Mouse (Mus musculus) midbrain, embryonic 13.5 days (tissue): Measurements from ENCODE around the gene Erf. TPM values are rescaled to one million over a fixed set of nuclear protein-coding genes. Genes with fewer than 3 reads are reported as not detected.

Experiments
- ATAC-seq: fragments of 200-750 bp; cut with Nextera tagmentation; 2 replicates; pipeline ENCODE4 v1.8.0; 2017; ENCODE audit warnings: mild to moderate bottlenecking, moderate TSS enrichment, moderate library complexity
- H3K27ac ChIP-seq: fragments of 300-500 bp; sonication (generic); 2 replicates; pipeline ENCODE4 v1.5.1; 2015; ENCODE audit warnings: inconsistent platforms, mild to moderate bottlenecking, moderate library complexity
- H3K27me3 ChIP-seq: fragments of 300-500 bp; sonication (generic); 2 replicates; pipeline ENCODE4 v1.6.1; 2015; ENCODE audit warnings: mild to moderate bottlenecking, inconsistent platforms
- H3K36me3 ChIP-seq: fragments of 300-500 bp; sonication (generic); 2 replicates; pipeline ENCODE4 v1.6.1; 2015; ENCODE audit warnings: mild to moderate bottlenecking, inconsistent platforms
- H3K4me1 ChIP-seq: fragments of 300-500 bp; sonication (generic); replicated peaks from 2 replicates; pipeline ENCODE4 v1.6.1; 2015; ENCODE audit warnings: inconsistent platforms
- H3K4me2 ChIP-seq: fragments of 300-500 bp; sonication (generic); replicated peaks from 2 replicates; pipeline ENCODE4 v1.6.1; 2015; ENCODE audit warnings: moderate library complexity, mild to moderate bottlenecking, inconsistent platforms
- H3K4me3 ChIP-seq: fragments of 300-500 bp; sonication (generic); replicated peaks from 2 replicates; pipeline ENCODE4 v1.5.1; 2015; ENCODE audit warnings: mild to moderate bottlenecking, inconsistent platforms
- H3K9ac ChIP-seq: fragments of 300-500 bp; sonication (generic); replicated peaks from 2 replicates; pipeline ENCODE4 v1.6.1; 2015; ENCODE audit warnings: mild to moderate bottlenecking, inconsistent platforms
- H3K9me3 ChIP-seq: fragments of 300-500 bp; sonication (generic); 2 replicates; pipeline ENCODE4 v1.6.1; 2016; ENCODE audit warnings: mild to moderate bottlenecking, inconsistent platforms
- WGBS: fragments of 180-500 bp; shearing (Covaris S2); methylation state at CpG from one replicate; pipeline ENCODE4 v1.1.7; 2015; 5-methylcytosine and 5-hydroxymethylcytosine counted together
- polyA plus RNA-seq: library from polyadenylated mRNA; unstranded; fragments of >200 nt; fragmentation: Nextera tagmentation; extraction: Ambion mirVana; gene quantifications from 2 replicates; pipeline ENCODE4 v1.2.1, GENCODE M21; 2015

Gene Erf
- polyA plus RNA-seq: 4.4 and 5.7 TPM in 2 replicates

GRCm38 (mm10) chr7:25250141-25250972 lies at the start of gene Erf:
Erf (minus strand) TSS chr7:25250761.
- Histone ChIP-seq H3K27me3 (no peaks in the 10 kb centered on the region), H3K9ac (peak within 1 kb of the TSS; percentile 74), H3K4me2 (peak within 1 kb of the TSS; percentile 99), H3K9me3 (no peaks in the 10 kb centered on the region), H3K4me1 (peaks cover 50% of the 10 kb centered on the region), H3K36me3 (0 out of 2 replicates have a peak, but pooled peaks cover under 1% of the 10 kb centered on the region), H3K4me3 (peak within 1 kb of the TSS; percentile 79), H3K27ac (peak within 1 kb of the TSS; percentile 88)
- peak; percentile 72 for ATAC-seq
- 2% methylated on average over 62 of the region's 81 CpGs for WGBS

DNA sequence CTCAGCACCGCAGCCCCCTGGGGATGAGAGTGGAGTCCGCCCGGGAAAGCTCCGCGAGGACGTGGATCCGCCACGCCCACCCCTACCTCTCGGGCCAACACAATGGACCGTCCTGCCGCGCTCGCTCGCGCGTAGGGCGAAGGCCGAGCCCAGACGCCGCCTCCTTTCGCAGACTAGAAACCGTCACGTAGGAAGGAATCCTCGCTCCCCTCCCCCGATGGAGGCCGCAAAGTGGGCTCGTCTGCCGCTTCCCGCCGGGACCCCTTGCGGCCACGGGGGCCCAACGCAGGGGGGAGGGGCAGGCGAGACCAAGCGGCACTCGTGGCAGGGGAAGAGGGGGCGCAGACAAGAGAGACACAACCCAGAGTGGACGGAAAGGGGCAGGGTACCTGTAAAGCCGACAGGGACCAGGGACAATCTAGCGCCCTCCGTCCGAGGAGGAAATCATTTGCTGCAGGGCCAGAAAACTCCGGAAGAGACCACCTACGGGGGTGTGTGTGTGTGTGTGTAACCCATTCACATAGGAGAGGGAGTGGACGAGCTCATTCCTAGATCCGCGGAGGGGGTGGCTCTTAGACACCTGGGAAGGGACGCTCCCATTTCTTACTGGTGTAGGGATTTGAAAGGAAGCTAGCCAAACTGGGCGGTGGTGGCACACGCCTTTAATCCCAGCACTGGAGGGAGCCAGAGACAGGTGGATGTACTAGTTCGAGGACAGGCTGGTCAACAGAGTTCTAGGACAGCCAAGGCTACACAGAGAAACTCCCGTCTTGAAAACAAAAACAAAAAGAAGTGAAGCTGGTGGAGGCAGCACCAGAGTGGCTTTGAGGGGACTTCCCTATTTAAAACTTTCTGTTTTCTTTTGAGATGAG lies 47.1 kb upstream of the Erf start, which contains the start of gene Pafah1b3:
Gene Pafah1b3 (minus strand): TSS at position 533 of the 872 bp plus-strand sequence.
- H3K9ac ChIP-seq: peak within 1 kb of the TSS; percentile 97
- H3K27ac ChIP-seq: peak within 1 kb of the TSS; percentile 99
- WGBS: under 1% methylated on average over 52 of the region's 52 CpGs
- peak; percentile 91 for ATAC-seq
- peaks cover 36% of the 10 kb centered on the region for H3K4me1 ChIP-seq
- H3K36me3 ChIP-seq: peaks cover 35% of the 10 kb centered on the region
- H3K9me3 ChIP-seq: no peaks in the 10 kb centered on the region
- H3K4me3 ChIP-seq: peak within 1 kb of the TSS; percentile 90
- peak within 1 kb of the TSS; percentile 74 for H3K4me2 ChIP-seq
- no peaks in the 10 kb centered on the region; the same call in 1 of the 2 replicates for H3K27me3 ChIP-seq

DNA sequence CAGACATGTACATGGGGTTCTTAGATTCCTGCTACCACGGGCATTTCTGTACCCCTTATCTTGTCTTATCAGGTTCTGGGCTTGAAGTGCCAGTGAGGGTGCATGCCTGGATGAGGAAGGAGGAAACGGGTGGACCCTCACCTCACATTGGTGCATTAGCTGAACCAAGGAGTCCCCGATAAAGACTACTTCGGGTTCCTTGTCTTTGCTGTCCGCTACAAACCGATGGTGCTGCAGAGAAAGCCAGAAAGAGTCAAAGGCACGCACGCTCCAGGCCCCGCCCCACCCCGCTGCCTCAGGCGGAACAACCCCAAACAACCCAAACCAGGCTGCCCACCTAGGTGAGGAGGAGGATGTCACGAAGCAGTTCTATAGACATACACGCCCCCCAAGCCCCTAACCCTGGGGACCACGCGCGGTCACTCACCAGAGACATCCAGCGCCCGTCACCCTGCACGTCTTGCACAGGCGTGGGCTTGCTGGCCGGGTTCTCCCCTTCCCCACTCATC lies 46.4 kb upstream of the Erf start:
- peak overlapping the region; percentile 90 for H3K4me3 ChIP-seq
- WGBS: under 1% methylated on average over 21 of the region's 21 CpGs
- ATAC-seq: no peak; the same call in 1 of the 2 replicates
- peak overlapping the region; percentile 99 for H3K27ac ChIP-seq
- H3K4me1 ChIP-seq: peaks cover 40% of the 10 kb centered on the region
- H3K27me3 ChIP-seq: no peaks in the 10 kb centered on the region
- no peaks in the 10 kb centered on the region for H3K9me3 ChIP-seq
- H3K9ac ChIP-seq: peak overlapping the region; percentile 97
- peaks cover 42% of the 10 kb centered on the region for H3K36me3 ChIP-seq
- H3K4me2 ChIP-seq: peak overlapping the region; percentile 74

DNA sequence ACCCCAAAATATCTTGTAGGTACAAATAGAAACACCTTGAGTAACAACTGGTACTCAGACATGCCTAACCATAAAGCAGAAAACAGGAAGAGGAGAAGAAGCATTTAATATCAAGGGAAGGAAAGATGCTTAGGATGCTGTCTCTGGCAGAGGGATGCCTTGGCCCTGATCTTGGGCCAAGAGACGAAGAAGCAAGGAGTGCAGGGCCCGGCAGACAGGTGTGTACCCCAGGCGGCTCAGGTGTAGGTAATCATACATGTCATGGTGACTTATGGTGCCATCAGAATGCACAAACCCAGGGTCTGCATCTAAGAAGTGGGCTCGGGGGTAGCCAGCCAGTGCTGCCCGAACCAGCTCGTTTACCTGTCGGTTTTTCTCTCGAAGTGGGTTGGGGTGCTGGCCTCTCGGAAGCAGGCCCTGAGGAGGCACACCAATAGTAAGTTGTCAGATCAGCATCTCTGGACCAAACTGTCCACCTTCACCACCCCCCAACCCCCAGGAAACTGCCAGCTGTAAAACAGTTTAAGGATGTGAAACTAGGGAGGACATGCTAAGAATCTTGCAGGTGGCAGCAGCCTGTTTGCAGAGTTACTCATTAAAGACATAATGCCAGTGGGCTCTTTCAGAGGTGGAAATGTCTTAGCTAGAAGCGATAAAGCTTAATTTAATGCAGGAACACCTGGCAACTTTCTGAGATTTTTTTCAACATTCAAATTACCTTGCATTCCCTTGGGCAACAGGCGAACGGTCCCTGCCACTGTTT lies 44.6 kb upstream of the Erf start:
- WGBS: 92% methylated on average over 12 of the region's 12 CpGs
- H3K9ac ChIP-seq: no peak overlapping the region

DNA sequence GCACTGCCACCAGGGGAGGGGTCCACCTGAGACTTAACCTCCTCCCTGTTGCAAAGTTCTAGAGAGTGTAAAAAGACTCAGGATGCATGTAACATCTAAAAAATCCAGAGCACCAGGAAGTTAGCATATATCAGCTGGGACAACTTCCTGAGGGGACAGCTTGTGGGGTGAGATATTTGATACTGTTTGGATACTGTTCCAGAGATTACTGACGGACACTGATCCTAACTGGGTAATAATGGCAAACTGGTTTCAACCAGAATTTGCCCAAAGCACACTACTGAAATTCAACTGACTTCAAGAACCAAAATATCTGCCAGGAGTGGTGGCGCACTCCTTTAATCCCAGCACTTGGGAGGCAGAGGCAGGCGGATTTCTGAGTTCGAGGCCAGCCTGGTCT lies 43.9 kb upstream of the Erf start:
- H3K4me3 ChIP-seq: no peak overlapping the region
- peaks cover 55% of the 10 kb centered on the region for H3K4me1 ChIP-seq
- H3K27me3 ChIP-seq: no peaks in the 10 kb centered on the region
- H3K4me2 ChIP-seq: no peak overlapping the region
- no peak overlapping the region for H3K9ac ChIP-seq
- no peaks in the 10 kb centered on the region for H3K9me3 ChIP-seq
- H3K27ac ChIP-seq: no peak overlapping the region
- 96% methylated on average over 4 of the region's 4 CpGs for WGBS
- no peak for ATAC-seq
- H3K36me3 ChIP-seq: peaks cover 67% of the 10 kb centered on the region

More for the DNA sequence above, 44.6 kb upstream of the Erf start:
- H3K9me3 ChIP-seq: no peaks in the 10 kb centered on the region
- H3K27me3 ChIP-seq: no peaks in the 10 kb centered on the region
- H3K4me3 ChIP-seq: peak overlapping the region; percentile 90; the same call in 1 of the 2 replicates
- H3K4me1 ChIP-seq: peaks cover 55% of the 10 kb centered on the region
- peaks cover 60% of the 10 kb centered on the region for H3K36me3 ChIP-seq
- no peak for ATAC-seq
- H3K4me2 ChIP-seq: peak overlapping the region; percentile 74
- H3K27ac ChIP-seq: no peak overlapping the region

DNA sequence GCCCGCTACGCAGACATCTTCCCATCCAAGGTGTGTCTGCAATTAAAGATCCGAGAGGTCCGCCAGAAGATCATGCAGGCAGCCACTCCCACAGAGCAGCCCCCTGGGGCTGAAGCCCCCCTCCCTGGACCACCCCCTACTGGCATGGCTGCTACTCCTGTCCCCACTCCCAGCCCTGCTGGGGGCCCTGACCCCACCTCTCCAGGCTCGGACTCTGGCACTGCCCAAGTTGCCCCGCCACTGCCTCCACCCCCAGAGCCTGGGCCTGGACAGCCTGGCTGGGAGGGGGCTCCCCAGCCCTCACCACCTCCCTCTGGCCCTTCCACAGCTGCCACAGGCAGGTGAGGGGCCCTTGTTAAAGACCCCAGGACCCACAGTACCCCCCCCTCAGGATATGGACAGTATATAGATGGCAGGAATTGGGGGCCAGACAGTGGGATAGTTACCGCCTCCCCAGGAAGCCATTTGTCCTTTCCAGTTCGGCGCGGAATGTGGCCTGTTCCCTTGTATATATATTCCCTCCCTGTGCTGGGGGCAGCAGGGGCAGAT lies 42.7 kb upstream of the Erf start:
- Histone ChIP-seq H3K27ac (peak overlapping the region; percentile 19; the same call in 1 of the 2 replicates), H3K4me1 (peaks cover 49% of the 10 kb centered on the region), H3K27me3 (no peaks in the 10 kb centered on the region), H3K4me3 (no peak overlapping the region), H3K9me3 (no peaks in the 10 kb centered on the region), H3K9ac (no peak overlapping the region), H3K4me2 (no peak overlapping the region), H3K36me3 (peaks cover 79% of the 10 kb centered on the region)
- WGBS: 87% methylated on average over 9 of the region's 10 CpGs
- no peak for ATAC-seq

DNA sequence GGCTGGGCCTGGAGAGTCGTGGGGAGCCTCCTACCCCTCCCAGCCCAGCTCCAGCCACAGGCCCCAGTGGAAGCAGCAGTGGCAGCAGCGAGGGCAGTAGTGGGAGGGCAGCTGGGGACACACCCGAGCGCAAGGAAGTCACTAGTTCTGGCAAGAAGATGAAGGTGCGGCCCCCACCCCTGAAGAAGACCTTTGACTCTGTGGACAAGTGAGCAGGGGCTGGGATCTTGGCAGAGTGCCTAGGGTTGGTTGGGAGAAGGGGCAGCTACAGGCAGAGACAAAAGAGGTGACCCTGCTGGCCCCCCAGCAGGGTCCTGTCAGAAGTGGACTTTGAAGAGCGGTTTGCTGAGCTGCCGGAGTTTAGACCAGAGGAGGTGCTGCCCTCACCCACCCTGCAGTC lies 41.5 kb upstream of the Erf start:
- 63% methylated on average over 7 of the region's 7 CpGs for WGBS
- peak overlapping the region; percentile 64; the same call in 1 of the 2 replicates for H3K27ac ChIP-seq
- ATAC-seq: no peak
- no peak overlapping the region for H3K4me2 ChIP-seq
- H3K4me1 ChIP-seq: peaks cover 46% of the 10 kb centered on the region
- no peaks in the 10 kb centered on the region for H3K27me3 ChIP-seq
- no peaks in the 10 kb centered on the region for H3K9me3 ChIP-seq
- peaks cover 91% of the 10 kb centered on the region for H3K36me3 ChIP-seq
- H3K9ac ChIP-seq: 0 out of 2 replicates have a peak overlapping the region, but pooled peaks have one; percentile 14
- no peak overlapping the region for H3K4me3 ChIP-seq

GRCm38 (mm10) chr7:25290911-25291310 lies 40.4 kb upstream of the Erf start:
- Histone ChIP-seq H3K4me3 (no peak overlapping the region), H3K4me1 (peaks cover 36% of the 10 kb centered on the region), H3K9me3 (no peaks in the 10 kb centered on the region), H3K9ac (no peak overlapping the region), H3K36me3 (peaks cover 99% of the 10 kb centered on the region), H3K27ac (0 out of 2 replicates have a peak overlapping the region, but pooled peaks have one; percentile 25), H3K27me3 (no peaks in the 10 kb centered on the region), H3K4me2 (no peak overlapping the region)
- ATAC-seq: no peak
- WGBS: 94% methylated on average over 2 of the region's 2 CpGs

- peaks cover 36% of the 10 kb centered on the region for H3K4me1 ChIP-seq
- H3K4me3 ChIP-seq: no peak overlapping the region
- no peak overlapping the region for H3K9ac ChIP-seq
- H3K9me3 ChIP-seq: no peaks in the 10 kb centered on the region
- H3K4me2 ChIP-seq: no peak overlapping the region
- ATAC-seq: no peak
- 100% methylated on average over 1 of the region's 1 CpGs for WGBS
- no peaks in the 10 kb centered on the region for H3K27me3 ChIP-seq
- peaks cover 100% of the 10 kb centered on the region for H3K36me3 ChIP-seq
- H3K27ac ChIP-seq: 0 out of 2 replicates have a peak overlapping the region, but pooled peaks have one; percentile 25
These were observed 39.9 kb upstream of the Erf start for GRCm38 (mm10) chr7:25290463-25290862.

GRCm38 (mm10) chr7:25289925-25290324 lies 39.4 kb upstream of the Erf start:
- no peak overlapping the region for H3K4me2 ChIP-seq
- no peak overlapping the region for H3K4me3 ChIP-seq
- H3K27ac ChIP-seq: no peak overlapping the region
- ATAC-seq: no peak
- no peaks in the 10 kb centered on the region for H3K9me3 ChIP-seq
- H3K4me1 ChIP-seq: peaks cover 35% of the 10 kb centered on the region
- peaks cover 100% of the 10 kb centered on the region for H3K36me3 ChIP-seq
- no peak overlapping the region for H3K9ac ChIP-seq
- 89% methylated on average over 3 of the region's 3 CpGs for WGBS
- H3K27me3 ChIP-seq: no peaks in the 10 kb centered on the region

DNA sequence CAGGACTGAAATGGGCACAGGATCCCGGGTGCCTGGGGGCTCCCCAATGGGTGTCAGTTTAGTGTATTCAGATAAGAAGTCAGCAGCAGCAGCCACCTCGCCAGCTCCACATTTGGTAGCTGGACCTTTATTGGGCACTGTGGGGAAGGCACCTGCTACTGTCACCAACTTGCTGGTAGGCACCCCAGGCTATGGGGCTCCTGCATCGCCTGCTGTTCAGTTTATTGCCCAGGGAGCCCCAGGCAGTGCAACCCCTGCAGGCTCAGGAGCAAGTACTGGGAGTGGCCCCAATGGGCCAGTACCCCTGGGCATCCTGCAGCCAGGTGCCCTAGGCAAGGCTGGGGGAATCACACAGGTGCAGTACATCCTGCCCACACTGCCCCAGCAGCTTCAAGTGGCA lies 38.2 kb upstream of the Erf start:
- no peak for ATAC-seq
- Histone ChIP-seq H3K36me3 (peaks cover 91% of the 10 kb centered on the region), H3K9ac (no peak overlapping the region), H3K9me3 (no peaks in the 10 kb centered on the region), H3K27me3 (no peaks in the 10 kb centered on the region), H3K4me3 (no peak overlapping the region), H3K4me2 (no peak overlapping the region), H3K27ac (no peak overlapping the region), H3K4me1 (peaks cover 43% of the 10 kb centered on the region)
- WGBS: 93% methylated on average over 3 of the region's 3 CpGs
